Mouse (Mus musculus): Measurements from ENCODE around the gene Tecr. TPM values are rescaled to one million over a fixed set of nuclear protein-coding genes. Genes with fewer than 3 reads are reported as not detected.
A peak's percentile ranks its signal among the peaks of the same experiment; 100 is the strongest.

Tecr gene
- polyA plus RNA-seq, 1 experiment from 2014 or later = 550 TPM

- no peak for ATAC-seq (replicated peaks; ENCODE audit: low FRiP score)
- Histone ChIP-seq H3K9ac (ENCODE audit: low read length) (no peak overlapping the region), H3K4me3 (ENCODE audit: low read depth, low read length) (no peak overlapping the region), H3K4me1 (replicated peaks; ENCODE audit: control insufficient read depth, insufficient read depth, low read length) (peaks cover 7% of the 10 kb centered on the region; the same call in 1 of the 2 replicates), H3K4me2 (ENCODE audit: low read depth, low read length, severe bottlenecking) (no peak overlapping the region), H3K27me3 (ENCODE audit: control insufficient read depth, insufficient read depth, low read length) (no peaks in the 10 kb centered on the region), H3K27ac (ENCODE audit: low read depth, low read length) (no peak overlapping the region), H3K9me3 (ENCODE audit: control insufficient read depth, low read length) (no peaks in the 10 kb centered on the region), H3K36me3 (ENCODE audit: control insufficient read depth, insufficient read depth, low read length) (no peaks in the 10 kb centered on the region)
- DNase-seq (ENCODE audit: low spot score) = no peak
- WGBS = 95% methylated on average over 6 of the region's 6 CpGs
Observed at GRCm38 (mm10) chr8:83649699-83650098, 41.9 kb upstream of the Tecr start.

GRCm38 (mm10) chr8:83648031-83648430 lies 40.3 kb upstream of the Tecr start:
- no peak overlapping the region for H3K9ac ChIP-seq (ENCODE audit: low read length)
- H3K4me2 ChIP-seq (ENCODE audit: low read depth, low read length, severe bottlenecking) = no peak overlapping the region
- no peak overlapping the region for H3K27ac ChIP-seq (ENCODE audit: low read depth, low read length)
- no peaks in the 10 kb centered on the region for H3K9me3 ChIP-seq (ENCODE audit: control insufficient read depth, low read length)
- no peak for DNase-seq (ENCODE audit: low spot score)
- H3K27me3 ChIP-seq (ENCODE audit: control insufficient read depth, insufficient read depth, low read length) = no peaks in the 10 kb centered on the region
- no peak for ATAC-seq (replicated peaks; ENCODE audit: low FRiP score)
- no peaks in the 10 kb centered on the region for H3K36me3 ChIP-seq (ENCODE audit: control insufficient read depth, insufficient read depth, low read length)
- no peak overlapping the region for H3K4me3 ChIP-seq (ENCODE audit: low read depth, low read length)
- no peaks in the 10 kb centered on the region; the same call in 1 of the 2 replicates for H3K4me1 ChIP-seq (replicated peaks; ENCODE audit: control insufficient read depth, insufficient read depth, low read length)
- WGBS = 94% methylated on average over 4 of the region's 4 CpGs

DNA sequence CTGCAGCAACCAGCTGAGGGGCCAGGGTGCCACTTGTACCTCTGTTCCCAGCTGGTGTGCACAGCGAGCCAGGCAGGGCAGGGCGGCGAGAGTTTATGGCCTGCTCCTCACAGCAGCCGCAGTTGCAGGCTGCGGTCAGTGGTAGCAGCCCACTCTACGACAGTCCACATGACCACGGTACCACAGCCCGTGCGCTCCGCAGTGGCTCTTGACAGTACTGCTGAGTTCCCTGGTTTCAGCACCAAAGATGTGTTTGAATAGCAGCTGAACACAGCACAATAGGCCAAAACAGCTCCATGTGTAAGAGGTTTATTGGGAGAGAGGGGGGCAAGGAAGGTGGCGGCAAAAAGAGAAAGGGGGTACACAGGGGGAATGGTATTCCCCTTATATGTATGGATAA lies 39.7 kb upstream of the Tecr start:
- WGBS = 97% methylated on average over 11 of the region's 11 CpGs
- Histone ChIP-seq H3K9ac (ENCODE audit: low read length) (no peak overlapping the region), H3K36me3 (ENCODE audit: control insufficient read depth, insufficient read depth, low read length) (no peaks in the 10 kb centered on the region), H3K9me3 (ENCODE audit: control insufficient read depth, low read length) (no peaks in the 10 kb centered on the region), H3K4me2 (ENCODE audit: low read depth, low read length, severe bottlenecking) (no peak overlapping the region), H3K27me3 (ENCODE audit: control insufficient read depth, insufficient read depth, low read length) (no peaks in the 10 kb centered on the region), H3K27ac (ENCODE audit: low read depth, low read length) (no peak overlapping the region), H3K4me3 (ENCODE audit: low read depth, low read length) (no peak overlapping the region), H3K4me1 (replicated peaks; ENCODE audit: control insufficient read depth, insufficient read depth, low read length) (no peaks in the 10 kb centered on the region; the same call in 1 of the 2 replicates)
- ATAC-seq (replicated peaks; ENCODE audit: low FRiP score) (no peak), DNase-seq (ENCODE audit: low spot score) (no peak)

DNA sequence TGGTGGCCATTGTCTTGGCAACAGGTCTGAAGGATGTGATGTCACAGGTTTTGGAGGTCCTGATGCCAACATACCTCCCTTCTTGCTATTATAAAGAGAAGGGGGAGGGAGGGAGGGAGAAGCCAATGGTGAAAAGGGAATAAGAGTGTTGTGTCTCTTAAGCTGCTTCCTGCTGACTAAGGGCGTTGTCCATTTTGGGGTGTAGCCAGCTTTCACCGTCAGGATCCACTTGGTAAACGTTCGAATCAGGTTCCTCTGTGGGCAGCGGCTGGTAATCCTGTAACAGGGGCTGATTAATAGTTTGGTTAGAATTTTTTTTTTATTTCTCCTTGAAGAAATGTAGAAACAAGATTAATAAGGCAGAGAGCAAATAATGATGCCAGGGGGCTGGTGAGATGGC lies 31.9 kb upstream of the Tecr start:
- Histone ChIP-seq H3K27me3 (ENCODE audit: control insufficient read depth, insufficient read depth, low read length) (no peaks in the 10 kb centered on the region), H3K36me3 (ENCODE audit: control insufficient read depth, insufficient read depth, low read length) (no peaks in the 10 kb centered on the region), H3K4me3 (ENCODE audit: low read depth, low read length) (no peak overlapping the region), H3K9me3 (ENCODE audit: control insufficient read depth, low read length) (peaks cover 4% of the 10 kb centered on the region; the same call in 1 of the 2 replicates), H3K4me1 (replicated peaks; ENCODE audit: control insufficient read depth, insufficient read depth, low read length) (no peaks in the 10 kb centered on the region), H3K27ac (ENCODE audit: low read depth, low read length) (no peak overlapping the region), H3K4me2 (ENCODE audit: low read depth, low read length, severe bottlenecking) (no peak overlapping the region), H3K9ac (ENCODE audit: low read length) (no peak overlapping the region)
- 83% methylated on average over 5 of the region's 5 CpGs for WGBS
- no peak for ATAC-seq (replicated peaks; ENCODE audit: low FRiP score)
- no peak for DNase-seq (ENCODE audit: low spot score)

GRCm38 (mm10) chr8:83638856-83639255 lies 31.1 kb upstream of the Tecr start:
- no peak overlapping the region for H3K27ac ChIP-seq (ENCODE audit: low read depth, low read length)
- no peak overlapping the region for H3K9ac ChIP-seq (ENCODE audit: low read length)
- H3K27me3 ChIP-seq (ENCODE audit: control insufficient read depth, insufficient read depth, low read length) = no peaks in the 10 kb centered on the region
- H3K4me1 ChIP-seq (replicated peaks; ENCODE audit: control insufficient read depth, insufficient read depth, low read length) = no peaks in the 10 kb centered on the region
- peaks cover 4% of the 10 kb centered on the region; the same call in 1 of the 2 replicates for H3K9me3 ChIP-seq (ENCODE audit: control insufficient read depth, low read length)
- no peaks in the 10 kb centered on the region for H3K36me3 ChIP-seq (ENCODE audit: control insufficient read depth, insufficient read depth, low read length)
- ATAC-seq (replicated peaks; ENCODE audit: low FRiP score) (no peak), DNase-seq (ENCODE audit: low spot score) (no peak)
- WGBS = 76% methylated on average over 4 of the region's 4 CpGs
- H3K4me3 ChIP-seq (ENCODE audit: low read depth, low read length) = no peak overlapping the region
- H3K4me2 ChIP-seq (ENCODE audit: low read depth, low read length, severe bottlenecking) = no peak overlapping the region

DNA sequence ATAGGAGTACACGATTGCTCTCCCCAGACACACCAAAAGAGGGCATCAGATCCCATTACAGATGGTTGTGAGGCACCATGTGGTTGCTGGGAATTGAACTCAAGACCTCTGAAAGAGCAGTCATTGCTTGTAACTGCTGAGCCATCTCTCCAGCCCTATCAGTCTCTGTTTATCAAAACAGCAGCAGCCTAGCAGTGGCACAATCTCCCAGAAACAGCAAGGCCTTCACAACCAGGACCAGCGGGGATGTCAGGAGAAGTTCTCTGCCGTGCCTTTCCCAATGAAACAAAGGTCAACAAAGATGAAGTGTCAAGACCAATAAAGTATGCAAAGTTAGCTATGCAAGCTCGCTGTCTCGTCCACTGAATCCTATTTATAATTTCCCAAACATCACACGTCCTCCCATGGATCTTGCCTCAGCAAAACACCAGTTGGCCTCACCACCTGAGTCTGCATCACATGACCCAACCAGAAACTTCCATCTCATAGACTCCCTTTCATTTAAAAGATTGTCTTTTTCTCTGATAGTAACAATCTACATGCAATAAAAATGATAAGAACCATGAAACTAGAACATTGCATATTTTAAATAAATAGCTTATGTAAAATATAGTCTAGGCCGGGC lies 24.4 kb upstream of the Tecr start:
- Histone ChIP-seq H3K4me2 (ENCODE audit: low read depth, low read length, severe bottlenecking) (no peak overlapping the region), H3K9ac (ENCODE audit: low read length) (no peak overlapping the region), H3K36me3 (ENCODE audit: control insufficient read depth, insufficient read depth, low read length) (no peaks in the 10 kb centered on the region), H3K4me1 (replicated peaks; ENCODE audit: control insufficient read depth, insufficient read depth, low read length) (no peaks in the 10 kb centered on the region), H3K4me3 (ENCODE audit: low read depth, low read length) (no peak overlapping the region), H3K27me3 (ENCODE audit: control insufficient read depth, insufficient read depth, low read length) (no peaks in the 10 kb centered on the region), H3K27ac (ENCODE audit: low read depth, low read length) (no peak overlapping the region), H3K9me3 (ENCODE audit: control insufficient read depth, low read length) (peaks cover 4% of the 10 kb centered on the region; the same call in 1 of the 2 replicates)
- ATAC-seq (replicated peaks; ENCODE audit: low FRiP score) = no peak
- DNase-seq (ENCODE audit: low spot score) = no peak
- WGBS = 86% methylated on average over 7 of the region's 7 CpGs

- DNase-seq (ENCODE audit: low spot score) = peak; percentile 13
- no peak overlapping the region for H3K9ac ChIP-seq (ENCODE audit: low read length)
- ATAC-seq (replicated peaks; ENCODE audit: low FRiP score) = no peak
- no peaks in the 10 kb centered on the region for H3K4me1 ChIP-seq (replicated peaks; ENCODE audit: control insufficient read depth, insufficient read depth, low read length)
- no peaks in the 10 kb centered on the region for H3K27me3 ChIP-seq (ENCODE audit: control insufficient read depth, insufficient read depth, low read length)
- no peak overlapping the region for H3K4me2 ChIP-seq (ENCODE audit: low read depth, low read length, severe bottlenecking)
- WGBS = 89% methylated on average over 6 of the region's 6 CpGs
- H3K27ac ChIP-seq (ENCODE audit: low read depth, low read length) = no peak overlapping the region
- no peaks in the 10 kb centered on the region for H3K9me3 ChIP-seq (ENCODE audit: control insufficient read depth, low read length)
- no peak overlapping the region for H3K4me3 ChIP-seq (ENCODE audit: low read depth, low read length)
- H3K36me3 ChIP-seq (ENCODE audit: control insufficient read depth, insufficient read depth, low read length) = no peaks in the 10 kb centered on the region
Observed at GRCm38 (mm10) chr8:83625676-83626299, 18.0 kb upstream of the Tecr start.

DNA sequence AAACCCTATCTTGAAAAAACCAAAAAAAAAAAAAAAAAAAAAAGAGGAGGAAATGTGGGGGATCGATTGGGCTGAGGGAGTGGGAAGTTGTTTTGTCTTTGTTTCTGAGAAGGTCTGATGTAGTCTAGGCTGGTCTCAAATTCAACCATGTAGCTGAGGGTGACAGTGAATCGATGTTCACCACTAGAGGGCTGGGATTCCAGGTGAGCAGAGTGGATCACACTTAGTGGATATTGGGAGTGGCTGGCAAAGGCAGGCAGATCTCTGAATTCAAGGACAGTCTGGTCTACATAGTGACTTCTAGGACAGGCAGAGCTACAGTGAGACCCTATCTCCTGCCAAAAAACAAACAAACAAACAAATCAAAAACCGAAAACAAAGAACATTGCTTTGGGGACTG lies 17.0 kb upstream of the Tecr start:
- ATAC-seq (replicated peaks; ENCODE audit: low FRiP score) (no peak), DNase-seq (ENCODE audit: low spot score) (peak; percentile 56)
- H3K4me1 ChIP-seq (replicated peaks; ENCODE audit: control insufficient read depth, insufficient read depth, low read length) = no peaks in the 10 kb centered on the region
- WGBS = 34% methylated on average over 3 of the region's 3 CpGs
- H3K27me3 ChIP-seq (ENCODE audit: control insufficient read depth, insufficient read depth, low read length) = no peaks in the 10 kb centered on the region
- H3K27ac ChIP-seq (ENCODE audit: low read depth, low read length) = no peak overlapping the region
- H3K9ac ChIP-seq (ENCODE audit: low read length) = no peak overlapping the region
- H3K36me3 ChIP-seq (ENCODE audit: control insufficient read depth, insufficient read depth, low read length) = no peaks in the 10 kb centered on the region
- H3K4me2 ChIP-seq (ENCODE audit: low read depth, low read length, severe bottlenecking) = no peak overlapping the region
- no peaks in the 10 kb centered on the region for H3K9me3 ChIP-seq (ENCODE audit: control insufficient read depth, low read length)
- no peak overlapping the region for H3K4me3 ChIP-seq (ENCODE audit: low read depth, low read length)

DNA sequence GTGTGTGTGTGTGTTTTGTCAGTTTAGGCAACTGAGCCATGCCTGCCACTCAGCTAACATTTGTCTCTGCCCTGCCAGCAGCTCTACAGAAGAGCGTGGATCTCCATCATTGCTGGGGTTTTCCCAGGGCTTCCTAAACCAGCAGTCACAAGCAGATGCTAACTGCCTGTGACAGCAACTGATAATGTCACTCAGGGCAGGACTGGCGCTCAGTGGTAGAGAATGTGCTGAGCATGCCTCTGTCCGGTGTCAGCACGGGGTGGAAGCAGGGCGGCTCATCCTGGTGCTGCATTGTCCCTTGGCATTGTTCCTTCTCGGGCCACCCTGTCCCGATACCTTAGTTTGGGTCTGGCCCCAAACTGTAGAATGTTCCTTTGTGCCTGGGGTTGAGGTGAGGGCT lies 15.8 kb upstream of the Tecr start:
- Histone ChIP-seq H3K27ac (ENCODE audit: low read depth, low read length) (no peak overlapping the region), H3K4me2 (ENCODE audit: low read depth, low read length, severe bottlenecking) (no peak overlapping the region), H3K27me3 (ENCODE audit: control insufficient read depth, insufficient read depth, low read length) (no peaks in the 10 kb centered on the region), H3K36me3 (ENCODE audit: control insufficient read depth, insufficient read depth, low read length) (no peaks in the 10 kb centered on the region), H3K4me1 (replicated peaks; ENCODE audit: control insufficient read depth, insufficient read depth, low read length) (no peaks in the 10 kb centered on the region), H3K4me3 (ENCODE audit: low read depth, low read length) (no peak overlapping the region), H3K9ac (ENCODE audit: low read length) (no peak overlapping the region), H3K9me3 (ENCODE audit: control insufficient read depth, low read length) (no peaks in the 10 kb centered on the region)
- WGBS = 92% methylated on average over 7 of the region's 7 CpGs
- ATAC-seq (replicated peaks; ENCODE audit: low FRiP score) (no peak), DNase-seq (ENCODE audit: low spot score) (peak; percentile 43)

All from forebrain, embryonic 11.5 days (tissue).